Mouse (Mus musculus): ENCODE data around the gene Stam.
"Not testable (repeated sequence)": the region's sequence is repeated elsewhere in the genome, so short reads cannot be mapped to it uniquely, and the experiment has no call there.

Gene Stam

GRCm38 (mm10) chr2:14184375-14184774, 110.5 kb downstream of the Stam start:
- in situ Hi-C loops (cut with MboI; ENCODE audit: low sequenced_read_pairs), result no loop called here

- in situ Hi-C loops (cut with MboI; ENCODE audit: low sequenced_read_pairs), result no loop called here
Measured at GRCm38 (mm10) chr2:14190684-14191083, 116.8 kb downstream of the Stam start.

DNA sequence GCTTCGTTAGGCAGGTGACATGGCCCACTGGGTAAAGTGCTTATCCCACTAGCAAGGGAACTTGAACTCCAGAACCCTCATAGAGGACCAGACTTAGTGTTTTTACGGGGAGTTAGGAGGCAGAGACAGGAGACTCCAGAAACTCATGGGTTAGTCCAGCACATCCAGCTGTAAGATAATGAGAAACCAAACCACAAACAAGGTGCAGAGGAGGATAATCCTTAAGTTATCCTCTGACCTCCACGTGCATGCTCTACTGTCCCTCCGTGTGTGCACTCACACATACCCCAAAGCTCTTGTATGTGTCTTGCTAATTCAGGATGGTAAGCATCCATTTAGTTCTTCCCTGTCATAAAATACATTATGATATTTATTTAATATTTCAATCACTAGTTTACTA, 117.7 kb downstream of the Stam start:
- in situ Hi-C loops (cut with MboI; ENCODE audit: low sequenced_read_pairs), result no loop called here

DNA sequence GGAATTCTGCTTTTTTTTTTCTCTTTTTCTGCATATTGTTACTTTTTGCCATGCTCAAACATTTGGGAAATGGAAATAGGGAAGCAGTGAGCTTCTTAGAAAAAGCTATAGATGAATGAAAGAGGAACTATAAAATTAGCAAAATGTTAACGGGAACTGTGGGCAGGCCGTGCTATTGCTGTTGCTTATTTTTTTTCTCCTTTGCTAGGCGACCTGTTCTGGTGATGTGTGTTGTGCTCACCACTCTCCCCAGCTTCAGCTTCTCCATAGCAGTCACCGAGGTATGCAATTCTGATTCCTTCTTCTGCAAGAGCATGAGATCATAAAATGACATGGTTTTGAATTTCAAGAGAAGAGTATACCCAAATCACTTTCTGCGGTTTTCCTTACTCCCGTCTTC, 118.1 kb downstream of the Stam start:
- in situ Hi-C loops (cut with MboI; ENCODE audit: low sequenced_read_pairs), result no loop called here

GRCm38 (mm10) chr2:14198325-14198903, 124.5 kb downstream of the Stam start:
- in situ Hi-C loops (cut with MboI; ENCODE audit: low sequenced_read_pairs), result not testable (repeated sequence)

All from CH12F3 (cell line).